Mouse (Mus musculus) bone marrow, adult 2 months (tissue): ENCODE results near the gene Prkn.

ENCODE experiments used
- CTCF ChIP-seq: fragments of 200-500 bp; IDR thresholded peaks from 2 replicates; pipeline ENCODE4 v1.5.1; 2011; ENCODE audit warnings: low read length, control low read depth; ENCODE audit not compliant: control insufficient read depth, insufficient read depth
- POLR2A ChIP-seq: fragments of 200-500 bp; IDR thresholded peaks from 2 replicates; pipeline ENCODE4 v1.6.1; 2011; ENCODE audit warnings: low read depth, mild to moderate bottlenecking, control low read depth, low read length, borderline replicate concordance; ENCODE audit not compliant: control insufficient read depth

- TF ChIP-seq CTCF (no peak), POLR2A (no peak)
Observed at GRCm38 (mm10) chr17:11740716-11741115, 900.5 kb downstream of the Prkn start.
